8 mouse cellular contexts compared by ENCODE assay signal in genomic region chr1:36512089-36512965, GRCm38 (mm10). TPM values are rescaled to one million over a fixed set of nuclear protein-coding genes. Genes with fewer than 3 reads are reported as not detected.
DNase-seq lines count a peak whose midpoint lies in the region; ATAC-seq and TF ChIP-seq lines count a peak whose summit lies in the region.

No protein-coding gene starts in this region.

- peak; percentile 72 for ATAC-seq in forebrain, embryonic 16.5 days
- ATAC-seq in hindbrain, postnatal 0 days = peak; percentile 67

- no peaks in the 10 kb centered on the region for H3K9me3 ChIP-seq in forebrain, embryonic 16.5 days (ENCODE audit: control insufficient read depth, low read length)
- H3K9me3 ChIP-seq in hindbrain, postnatal 0 days (ENCODE audit: low read length) = no peaks in the 10 kb centered on the region

- WGBS in forebrain, embryonic 16.5 days = under 1% methylated on average over 88 of the region's 126 CpGs
- under 1% methylated on average over 83 of the region's 126 CpGs for WGBS in hindbrain, postnatal 0 days

- H3K4me1 ChIP-seq in brown adipose tissue, adult 24 weeks (ENCODE audit: control insufficient read depth, insufficient read depth, insufficient read length, low read length) = 0 out of 2 replicates have a peak, but pooled peaks cover 9% of the 10 kb centered on the region
- H3K4me1 ChIP-seq in forebrain, embryonic 16.5 days (replicated peaks; ENCODE audit: control insufficient read depth, insufficient read depth, low read length) = peaks cover 33% of the 10 kb centered on the region
- H3K4me1 ChIP-seq in hindbrain, postnatal 0 days (ENCODE audit: insufficient read depth, low read length) = peaks cover 20% of the 10 kb centered on the region

- no peaks in the 10 kb centered on the region for H3K27me3 ChIP-seq in forebrain, embryonic 16.5 days (replicated peaks; ENCODE audit: control insufficient read depth, insufficient read depth, low read length)
- H3K27me3 ChIP-seq in hindbrain, postnatal 0 days (ENCODE audit: insufficient read depth, low read length) = no peaks in the 10 kb centered on the region

- peak; percentile 43 for DNase-seq in layer of hippocampus, adult 11-12 months (ENCODE audit: low spot score)
- no peak for DNase-seq in layer of hippocampus, postnatal 25 days (ENCODE audit: extremely low spot score in 1 of 2, low spot score in 1 of 2)
- peak; percentile 75 for DNase-seq in hindbrain, postnatal 0 days (ENCODE audit: low spot score)
- peak; percentile 39 for DNase-seq in liver
- peak; percentile 21 to 45 for DNase-seq in natural killer cell, adult 2 months (ENCODE audit: low spot score in 2 of 2)
- peak; percentile 60 for DNase-seq in testis, postnatal 10 days (ENCODE audit: low spot score)

- TF ChIP-seq CTCF in hindbrain, postnatal 0 days (IDR thresholded peaks at IDR 0.05; ENCODE audit: low read depth) = no peak

- peak overlapping the region; percentile 89 for H3K4me3 ChIP-seq in brown adipose tissue, adult 24 weeks (ENCODE audit: insufficient read depth, low read depth, low read length)
- peak overlapping the region; percentile 91 for H3K4me3 ChIP-seq in forebrain, embryonic 16.5 days (replicated peaks; ENCODE audit: low read length)
- H3K4me3 ChIP-seq in hindbrain, postnatal 0 days (ENCODE audit: low read length) = peak overlapping the region; percentile 93

- H3K4me2 ChIP-seq in forebrain, embryonic 16.5 days (ENCODE audit: low read length) = peak overlapping the region; percentile 96
- H3K4me2 ChIP-seq in hindbrain, postnatal 0 days (ENCODE audit: low read depth, low read length) = peak overlapping the region; percentile 87

- H3K27ac ChIP-seq in brown adipose tissue, adult 24 weeks (replicated peaks; ENCODE audit: low read depth, low read length) = peak overlapping the region; percentile 50
- peak overlapping the region; percentile 99 for H3K27ac ChIP-seq in forebrain, embryonic 16.5 days (ENCODE audit: low read length)
- peak overlapping the region; percentile 97 for H3K27ac ChIP-seq in hindbrain, postnatal 0 days

- peaks cover 2% of the 10 kb centered on the region; the same call in 1 of the 2 replicates for H3K36me3 ChIP-seq in forebrain, embryonic 16.5 days (ENCODE audit: control insufficient read depth, insufficient read depth)
- H3K36me3 ChIP-seq in hindbrain, postnatal 0 days (ENCODE audit: insufficient read depth, low read length) = peaks cover 6% of the 10 kb centered on the region; the same call in 1 of the 2 replicates

- peak overlapping the region; percentile 86 for H3K9ac ChIP-seq in forebrain, embryonic 16.5 days (replicated peaks; ENCODE audit: low read depth, low read length)
- H3K9ac ChIP-seq in hindbrain, postnatal 0 days (replicated peaks; ENCODE audit: low read length) = peak overlapping the region; percentile 83

RNA-seq across cellular contexts. Expression of gene Cnnm3, which starts 0.7 kb away (rescaled TPM):
- 10 to 100 TPM; 33.2 to 37.5 TPM for total RNA-seq in layer of hippocampus, postnatal 25 days (2021)
- polyA plus RNA-seq in brown adipose tissue, adult 24 weeks (2012; ENCODE audit: insufficient read depth, insufficient read length, missing spikeins) = 7.2 and 7.3 TPM in 2 replicates
- polyA plus RNA-seq in forebrain, embryonic 16.5 days (2015; fragmentation: Nextera tagmentation; extraction: Ambion mirVana) = 4.8 and 5.8 TPM in 2 replicates
- total RNA-seq in hindbrain, postnatal 0 days (2014; rRNA removed) = 28.4 and 35.9 TPM in 2 replicates
- 5.2 and 5.4 TPM in 2 replicates for polyA plus RNA-seq in hindbrain, postnatal 0 days (2015; fragmentation: Nextera tagmentation; extraction: Ambion mirVana)

RNA-seq across cellular contexts. Expression of gene Ankrd23, which starts 24.4 kb away (rescaled TPM):
- total RNA-seq in layer of hippocampus, postnatal 25 days (2021) = 1 to 10 TPM; 5.4 to 7.7 TPM
- polyA plus RNA-seq in brown adipose tissue, adult 24 weeks (2012; ENCODE audit: insufficient read depth, insufficient read length, missing spikeins) = 17.9 and 25.2 TPM in 2 replicates
- 9.3 and 13.2 TPM in 2 replicates for polyA plus RNA-seq in forebrain, embryonic 16.5 days (2015; fragmentation: Nextera tagmentation; extraction: Ambion mirVana)
- total RNA-seq in hindbrain, postnatal 0 days (2014; rRNA removed) = 8.1 and 11.5 TPM in 2 replicates
- 11.2 and 12.7 TPM in 2 replicates for polyA plus RNA-seq in hindbrain, postnatal 0 days (2015; fragmentation: Nextera tagmentation; extraction: Ambion mirVana)

RNA-seq across cellular contexts. Expression of gene Gm42417, which starts 26.9 kb away (rescaled TPM):
- total RNA-seq in layer of hippocampus, postnatal 25 days (2021) = under 1 TPM in 1 of 2 experiments, not detected in 1; 0.47 TPM
- polyA plus RNA-seq in brown adipose tissue, adult 24 weeks (2012; ENCODE audit: insufficient read depth, insufficient read length, missing spikeins) = 4.1 and 7.8 TPM in 2 replicates
- 0.22 and 0.42 TPM in 2 replicates for polyA plus RNA-seq in forebrain, embryonic 16.5 days (2015; fragmentation: Nextera tagmentation; extraction: Ambion mirVana)
- total RNA-seq in hindbrain, postnatal 0 days (2014; rRNA removed) = not detected in 2 replicates
- not detected in 2 replicates for polyA plus RNA-seq in hindbrain, postnatal 0 days (2015; fragmentation: Nextera tagmentation; extraction: Ambion mirVana)

RNA-seq across cellular contexts. Expression of gene Ankrd39, which starts 34.9 kb away (rescaled TPM):
- total RNA-seq in layer of hippocampus, postnatal 25 days (2021) = 10 to 100 TPM; 10.8 to 13.3 TPM
- polyA plus RNA-seq in brown adipose tissue, adult 24 weeks (2012; ENCODE audit: insufficient read depth, insufficient read length, missing spikeins) = 5.0 and 8.4 TPM in 2 replicates
- polyA plus RNA-seq in forebrain, embryonic 16.5 days (2015; fragmentation: Nextera tagmentation; extraction: Ambion mirVana) = 15.4 and 24.4 TPM in 2 replicates
- total RNA-seq in hindbrain, postnatal 0 days (2014; rRNA removed) = 38.1 and 55.1 TPM in 2 replicates
- polyA plus RNA-seq in hindbrain, postnatal 0 days (2015; fragmentation: Nextera tagmentation; extraction: Ambion mirVana) = 30.8 and 32.5 TPM in 2 replicates

RNA-seq across cellular contexts. Expression of gene Cnnm4, which starts 40.9 kb away (rescaled TPM):
- total RNA-seq in layer of hippocampus, postnatal 25 days (2021) = 10 to 100 TPM; 15.8 to 17.9 TPM
- polyA plus RNA-seq in brown adipose tissue, adult 24 weeks (2012; ENCODE audit: insufficient read depth, insufficient read length, missing spikeins) = 1.5 TPM in 2 replicates
- 9.7 and 11.0 TPM in 2 replicates for polyA plus RNA-seq in forebrain, embryonic 16.5 days (2015; fragmentation: Nextera tagmentation; extraction: Ambion mirVana)
- total RNA-seq in hindbrain, postnatal 0 days (2014; rRNA removed) = 18.5 and 19.6 TPM in 2 replicates
- polyA plus RNA-seq in hindbrain, postnatal 0 days (2015; fragmentation: Nextera tagmentation; extraction: Ambion mirVana) = 9.6 and 10.0 TPM in 2 replicates

Comparison
In these comparisons a context has a peak if more than half of its experiments do, and no peak if none do; other contexts are left out.
1. DNase-seq: peak in layer of hippocampus, adult 11-12 months (single experiment), hindbrain, postnatal 0 days (single experiment), liver (single experiment), natural killer cell, adult 2 months (2 of 2) and testis, postnatal 10 days (single experiment); none in layer of hippocampus, postnatal 25 days (0 of 2).
2. Peak in every context shown above with its lines, with median percentiles within 50 percentile points of each other: H3K27ac ChIP-seq and H3K4me3 ChIP-seq.